Comparison of ENCODE assay signal across 16 mouse cellular contexts in the genomic region with DNA sequence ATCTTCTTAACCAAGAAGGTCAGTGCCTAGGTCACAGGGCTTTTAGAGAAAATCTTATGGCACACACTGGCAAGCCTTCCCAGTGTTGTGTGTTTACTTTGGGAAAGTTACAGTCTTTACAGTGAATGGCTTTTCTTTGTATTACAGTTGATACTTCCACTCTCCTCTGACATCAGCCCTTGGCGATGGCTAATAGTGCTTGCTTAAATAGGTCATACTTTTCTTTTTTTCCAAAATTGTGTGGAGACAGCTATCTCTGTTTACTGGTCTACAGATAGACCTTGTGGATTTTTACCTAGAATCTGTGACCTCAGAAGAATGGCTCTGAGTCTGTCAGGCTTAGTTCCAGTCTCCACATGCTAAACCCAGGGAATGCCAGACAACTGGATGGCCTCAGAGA.
"Had no signal": no experiment of that assay in that cellular context is flagged by ENCODE, and none has a peak within 500 bp of the region (broad histone marks: within the 10 kb centered on the region; RNA-seq: fewer than 3 reads in every experiment).

No protein-coding gene starts in this region.

- H3K27ac ChIP-seq: liver, embryonic 14.5 days; lung, embryonic 15.5 days; macrophage; midbrain, embryonic 12.5 days had no signal

- H3K9me3 ChIP-seq: lung, embryonic 15.5 days; midbrain, embryonic 12.5 days had no signal

- H3K36me3 ChIP-seq: lung, embryonic 15.5 days; midbrain, embryonic 12.5 days had no signal

- H3K4me2 ChIP-seq: liver, embryonic 11.5 days; lung, embryonic 15.5 days; midbrain, embryonic 12.5 days had no signal

- DNase-seq: kidney, adult 18-20 months; kidney, adult 9 months; kidney, postnatal 14 days; kidney, postnatal 4 days; layer of hippocampus, adult 9-11 months; lung, adult 18-20 months; thymus, adult 18-20 months; thymus, postnatal 36 days had no signal

- H3K9ac ChIP-seq: liver, embryonic 14.5 days; lung, embryonic 15.5 days; midbrain, embryonic 12.5 days had no signal

- ATAC-seq: intestine, embryonic 16.5 days; midbrain, embryonic 16.5 days had no signal

- H3K4me3 ChIP-seq: lung, embryonic 15.5 days; midbrain, embryonic 12.5 days; myocyte had no signal

- H3K4me1 ChIP-seq: midbrain, embryonic 12.5 days had no signal

- H3K27me3 ChIP-seq: lung, embryonic 15.5 days; midbrain, embryonic 12.5 days had no signal
